Mouse (Mus musculus) spleen, postnatal 4 days (tissue): ENCODE measurements at regions not wholly inside any gene's neighbourhood (a gene's known extent, or its start where the extent isn't known, plus 50 kb on each side); places are given as distances from the start of the nearest gene placed in this dataset.

Experiments used
- DNase-seq, 2 experiments: peaks; one replicate each; pipeline ENCODE4 v3.0.0; 2022; ENCODE audit warnings: low spot score in 2 of 2

DNA sequence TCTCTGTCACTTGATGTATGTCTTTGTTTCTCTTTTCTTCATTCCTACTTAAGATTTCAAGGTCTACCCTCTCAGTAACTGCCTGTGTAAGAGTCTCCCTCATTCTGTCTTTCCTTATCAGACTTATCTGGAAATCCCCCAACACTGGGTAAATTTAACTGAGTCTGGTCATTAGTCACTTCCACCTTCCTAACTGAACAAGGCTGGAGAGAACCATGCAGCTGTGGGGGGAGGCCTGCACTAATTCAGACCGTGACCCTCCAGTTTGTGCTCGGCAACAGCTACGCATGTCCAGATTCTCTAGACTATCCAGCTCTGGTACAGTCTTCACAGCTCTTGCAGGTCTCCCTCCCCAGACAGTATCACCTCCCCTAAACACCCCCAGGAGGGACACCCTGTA lies 103.3 kb downstream of the Prox1 start:
- DNase-seq, result no peak

DNA sequence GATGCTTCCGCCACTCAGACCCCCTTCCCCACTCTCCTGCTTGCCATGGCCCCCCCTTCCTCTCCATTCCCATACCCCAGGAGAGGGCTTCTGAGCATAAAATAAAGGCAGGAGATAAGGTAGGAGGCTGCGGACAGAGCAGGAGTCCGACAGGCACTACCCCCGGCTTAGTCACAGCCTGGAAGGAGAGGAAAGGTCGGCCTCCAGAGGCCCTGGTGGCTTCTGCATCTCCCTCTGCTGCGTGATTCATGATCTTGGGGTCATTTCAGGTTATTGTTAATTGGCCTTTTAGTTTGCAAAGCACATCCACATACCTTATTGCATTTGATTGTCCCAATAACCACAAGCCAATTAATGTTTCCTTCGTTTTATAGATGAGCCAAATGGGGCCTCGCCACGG lies 104.1 kb downstream of the Prox1 start:
- DNase-seq, result no peak

DNA sequence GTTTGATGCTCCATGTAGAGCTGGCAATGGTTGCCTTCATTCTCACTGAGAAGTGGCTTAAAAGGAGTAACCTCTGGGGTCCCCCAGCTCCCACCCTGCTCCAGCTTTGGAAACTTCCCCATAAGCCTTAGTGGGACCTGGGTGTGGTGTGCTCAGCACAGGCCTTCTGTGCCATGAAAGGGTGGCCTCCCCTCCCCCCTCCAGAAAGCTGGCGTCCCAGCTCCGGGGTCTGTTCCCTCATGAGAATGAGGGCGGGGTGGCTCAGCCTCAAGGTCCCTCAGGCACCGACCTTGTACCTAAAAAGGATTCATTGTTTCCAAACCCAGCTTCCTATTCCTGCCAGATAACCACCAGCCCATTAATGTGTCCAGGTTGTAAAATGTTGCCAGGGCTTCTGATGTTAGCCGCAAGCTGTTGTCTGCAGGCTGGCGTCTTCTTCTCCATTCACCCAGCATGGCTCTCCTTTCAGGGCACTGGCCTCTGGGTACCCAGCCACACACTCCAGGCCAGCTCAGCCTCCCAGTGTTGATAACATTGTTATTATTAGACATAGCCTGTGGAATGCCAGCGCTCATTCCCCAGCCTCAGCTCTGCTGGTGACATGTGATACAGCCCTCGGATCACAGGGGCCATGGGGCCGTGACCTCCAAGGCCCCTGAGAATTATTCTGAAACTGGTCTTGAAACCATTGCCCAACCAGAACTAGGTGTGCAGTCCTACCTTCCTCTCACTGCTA lies 108.8 kb downstream of the Prox1 start:
- no peak for DNase-seq

DNA sequence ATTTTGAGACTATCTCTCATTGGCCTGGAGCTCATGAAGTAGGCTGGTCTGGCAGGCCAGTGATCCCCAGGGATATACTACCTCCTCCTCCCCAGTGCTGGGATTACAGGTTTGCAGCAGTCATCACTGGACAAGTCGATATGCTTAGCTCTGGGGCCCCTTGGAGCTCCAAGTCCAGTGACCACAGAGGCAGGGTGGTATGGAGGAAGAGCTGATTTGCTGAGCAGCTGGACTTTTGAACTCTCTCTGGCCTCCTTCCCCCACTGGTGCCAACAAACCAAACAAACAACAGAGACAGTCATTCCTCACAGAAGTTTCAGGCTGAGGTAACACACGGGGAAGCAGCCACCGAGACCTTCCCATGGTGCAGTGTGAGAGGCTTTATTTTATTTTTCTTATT lies 111.5 kb downstream of the Prox1 start:
- DNase-seq, result no peak

DNA sequence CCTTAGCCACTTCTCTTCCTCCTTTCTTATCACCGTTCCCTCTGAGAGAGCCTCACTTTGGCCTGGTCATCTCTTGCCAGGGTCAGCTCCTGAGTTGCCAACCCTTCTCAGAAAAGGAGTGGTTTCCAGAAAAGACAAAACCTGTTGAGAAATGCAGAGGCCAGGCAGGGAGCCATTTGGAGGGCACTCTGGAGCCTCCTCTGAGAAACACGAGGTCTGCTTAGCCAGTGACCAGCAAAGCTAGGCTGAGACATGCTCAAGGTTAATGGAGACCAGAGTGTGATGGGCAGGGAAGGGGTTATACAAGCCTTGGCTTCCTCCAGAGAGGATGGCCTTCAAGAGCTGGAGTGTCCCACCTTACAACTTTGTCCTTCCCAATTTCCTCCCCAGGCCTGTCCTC lies 113.6 kb downstream of the Prox1 start:
- DNase-seq, result no peak

DNA sequence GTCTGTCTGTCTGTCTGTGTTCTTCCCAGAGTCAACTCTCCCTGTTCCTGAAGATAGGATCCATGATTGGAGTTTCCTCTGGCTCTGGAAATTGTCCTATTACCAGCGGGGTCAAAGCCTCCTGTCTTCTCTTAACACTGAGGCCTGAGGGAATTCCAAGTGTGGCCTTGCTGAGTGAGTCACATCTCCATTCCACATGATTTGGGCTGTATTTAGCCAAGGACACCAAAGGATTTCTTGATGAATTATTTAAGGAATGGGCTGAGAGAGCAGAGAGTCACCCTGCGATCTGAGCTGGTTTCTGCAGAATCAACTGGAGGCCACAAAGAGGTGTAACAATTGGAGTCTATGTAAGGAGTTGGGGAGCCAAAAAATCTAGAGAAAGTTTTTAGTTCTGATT lies 118.6 kb downstream of the Prox1 start:
- no peak for DNase-seq

DNA sequence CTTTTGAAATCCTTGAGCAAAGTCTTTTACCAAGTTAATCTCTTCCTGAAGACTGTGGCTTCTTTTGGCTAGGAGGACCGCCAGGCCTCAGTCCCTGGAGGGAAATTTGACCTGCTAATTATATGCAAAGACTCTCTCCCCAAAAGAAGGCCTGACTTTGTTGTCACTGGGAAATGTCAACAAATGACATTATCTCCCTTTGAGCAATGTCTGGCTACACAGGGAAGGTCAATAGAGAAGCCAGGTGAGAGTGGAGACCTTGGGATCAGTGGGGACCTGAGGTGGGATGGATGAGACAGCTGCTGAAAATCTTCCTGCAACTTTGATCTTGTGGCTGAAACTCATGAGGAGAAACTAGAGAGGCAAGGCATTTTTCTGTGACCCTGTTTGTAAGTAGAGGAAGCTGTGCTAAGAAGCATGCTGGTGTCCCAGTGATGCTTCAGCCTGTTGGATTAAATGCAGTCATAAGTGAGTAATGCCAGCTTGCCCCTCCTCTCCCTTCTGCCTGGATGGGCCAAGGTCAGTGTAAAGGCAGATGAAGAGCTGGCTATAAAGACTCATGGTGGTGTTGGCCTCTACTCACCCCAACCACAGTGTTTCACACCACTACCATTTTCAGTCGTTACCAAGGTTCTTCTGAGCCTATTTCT lies 121.9 kb downstream of the Prox1 start:
- DNase-seq, result no peak

DNA sequence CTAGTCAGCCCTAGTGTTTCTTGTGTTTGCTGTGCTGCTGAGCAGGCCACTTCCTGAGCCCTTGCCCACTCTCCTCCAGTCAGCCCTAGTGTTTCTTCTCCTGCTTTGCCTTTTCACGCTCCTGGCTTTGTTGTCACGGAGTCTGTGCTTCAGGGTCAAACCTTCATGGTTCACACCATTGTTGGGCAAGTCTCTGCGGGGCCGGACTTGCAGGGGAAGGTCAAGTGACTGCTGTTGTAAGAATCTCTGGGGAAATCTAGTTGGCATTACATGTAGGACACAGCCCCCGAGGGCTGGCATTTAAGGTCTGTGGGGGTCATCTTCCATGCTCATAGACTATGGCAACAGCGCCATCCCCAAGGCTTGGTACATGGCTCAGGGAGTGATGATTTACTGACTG lies 123.3 kb downstream of the Prox1 start:
- DNase-seq, result no peak

DNA sequence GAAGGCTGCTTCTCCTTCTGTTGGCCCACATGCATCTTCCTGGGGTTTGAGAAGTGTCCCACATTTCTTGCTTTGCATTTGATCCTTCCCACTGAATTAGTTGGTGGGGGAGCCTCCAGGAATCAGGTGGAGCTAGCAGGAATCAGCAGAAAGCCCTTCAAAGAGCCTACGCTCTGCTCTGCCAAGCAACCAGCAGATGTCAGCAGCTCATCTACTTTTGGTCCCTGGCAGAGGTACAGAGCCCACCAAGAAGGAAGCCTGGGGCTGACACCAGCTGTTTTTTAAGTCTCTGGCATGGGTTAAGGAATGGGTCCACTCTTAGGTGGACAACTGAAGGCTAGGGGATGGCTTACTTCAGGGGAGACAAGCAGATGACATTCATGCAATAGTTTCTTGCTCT lies 123.6 kb upstream of the Smyd2 start:
- DNase-seq, result no peak

DNA sequence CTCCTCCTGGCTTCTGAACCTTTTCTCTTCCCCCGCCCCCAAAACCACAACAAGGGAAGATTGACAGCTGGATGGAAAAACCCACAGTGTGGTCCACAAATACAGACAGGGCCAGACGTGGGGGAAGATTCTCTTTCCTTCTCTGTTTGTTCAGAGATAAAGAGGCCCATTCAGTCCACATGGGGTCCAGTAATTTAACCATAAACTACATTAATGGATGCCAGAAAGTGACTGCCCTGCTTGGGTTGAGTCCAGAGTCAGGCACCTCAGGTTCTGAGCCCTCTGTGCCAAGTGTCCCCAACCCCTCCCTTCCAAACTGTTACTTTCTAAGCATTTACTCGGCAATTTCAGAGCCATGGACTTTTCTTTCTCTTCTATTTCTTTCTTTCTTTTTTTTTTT lies 121.9 kb upstream of the Smyd2 start:
- DNase-seq, result no peak

DNA sequence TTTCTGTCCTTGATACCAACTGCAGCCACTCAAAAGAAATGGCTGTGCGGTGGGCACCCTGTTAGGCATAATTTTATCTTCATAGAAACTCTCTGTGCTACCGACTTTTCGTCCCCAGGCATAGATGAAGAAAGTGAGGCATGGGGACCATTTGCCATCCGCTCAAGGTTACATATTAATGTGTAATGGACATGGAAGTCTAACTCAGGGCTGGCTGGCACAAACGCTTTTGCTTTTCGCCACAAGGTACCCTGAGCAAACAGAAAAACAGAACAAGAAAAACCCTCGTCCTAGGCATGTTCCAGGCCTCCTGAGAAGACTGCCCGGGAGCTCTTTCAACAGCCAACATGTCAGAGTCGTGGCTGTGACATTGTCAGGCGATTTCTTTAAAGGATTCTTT lies 121.0 kb upstream of the Smyd2 start:
- DNase-seq, result no peak

DNA sequence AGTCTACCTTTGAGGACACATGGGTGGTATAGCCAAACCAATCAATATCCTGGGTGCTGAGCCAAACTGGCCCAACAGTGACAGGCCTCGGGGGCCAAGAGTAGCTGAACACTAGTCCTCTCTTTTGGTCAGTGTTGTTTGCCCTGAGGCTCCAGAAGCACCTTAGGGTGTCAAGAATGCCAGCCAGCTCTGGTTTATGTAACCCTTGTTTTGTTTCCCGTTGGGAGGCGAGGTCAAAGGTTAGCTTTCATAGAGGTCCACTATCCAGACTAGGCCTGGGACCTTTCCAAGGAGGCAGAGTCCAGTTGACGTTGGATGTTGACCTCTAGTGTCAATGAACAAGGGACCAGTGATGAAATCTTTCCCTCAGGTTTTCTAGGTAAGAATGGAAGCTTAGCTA lies 120.0 kb upstream of the Smyd2 start:
- no peak for DNase-seq

DNA sequence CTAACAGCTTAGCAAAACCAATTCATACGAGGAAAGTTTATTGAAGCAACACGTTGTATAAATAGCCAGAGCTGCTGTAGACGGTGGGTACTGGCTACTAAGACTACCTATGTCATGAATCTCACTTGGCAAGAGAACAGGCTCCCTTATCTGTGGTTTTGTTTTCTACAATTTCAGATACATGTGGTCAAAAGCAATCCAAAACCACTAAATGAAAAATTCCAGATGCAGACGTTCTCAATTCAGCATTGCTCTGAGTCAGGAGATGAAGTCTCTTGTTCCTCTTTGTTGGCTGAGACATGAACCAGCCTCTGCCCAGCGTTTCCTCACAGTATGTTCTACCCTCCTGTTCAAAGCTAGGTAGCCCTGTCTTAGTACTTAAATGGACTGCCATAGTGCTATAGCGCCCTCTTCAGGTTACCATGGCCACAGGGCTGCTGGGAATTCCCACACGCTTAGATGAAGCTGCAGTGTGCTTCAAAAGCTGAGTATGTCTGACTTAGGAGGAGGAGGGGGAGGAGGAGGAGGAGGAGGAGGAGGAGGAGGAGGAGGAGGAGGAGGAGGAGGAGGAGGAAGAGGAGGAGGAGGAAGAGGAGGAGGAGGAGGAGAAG lies 119.0 kb upstream of the Smyd2 start:
- no peak for DNase-seq

DNA sequence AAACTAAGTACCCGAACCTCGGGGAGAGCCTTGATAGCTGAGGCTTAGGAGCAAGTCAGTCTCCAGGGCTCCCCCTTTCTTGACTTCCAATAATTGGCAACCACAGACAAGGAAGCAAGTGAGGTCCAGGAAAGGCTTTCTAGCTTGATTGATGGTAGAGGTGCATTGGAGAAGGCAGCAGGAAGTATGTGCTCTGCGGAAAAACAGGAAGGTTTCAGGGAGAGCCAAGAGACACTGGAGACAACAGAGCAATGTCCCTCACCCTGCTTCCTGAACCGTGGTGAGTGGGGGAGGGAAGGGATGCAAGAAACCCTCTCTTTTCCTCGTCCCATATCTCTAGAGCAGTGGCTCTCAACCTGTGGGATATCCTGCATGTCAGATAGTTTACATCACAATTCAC lies 115.9 kb upstream of the Smyd2 start:
- no peak for DNase-seq

DNA sequence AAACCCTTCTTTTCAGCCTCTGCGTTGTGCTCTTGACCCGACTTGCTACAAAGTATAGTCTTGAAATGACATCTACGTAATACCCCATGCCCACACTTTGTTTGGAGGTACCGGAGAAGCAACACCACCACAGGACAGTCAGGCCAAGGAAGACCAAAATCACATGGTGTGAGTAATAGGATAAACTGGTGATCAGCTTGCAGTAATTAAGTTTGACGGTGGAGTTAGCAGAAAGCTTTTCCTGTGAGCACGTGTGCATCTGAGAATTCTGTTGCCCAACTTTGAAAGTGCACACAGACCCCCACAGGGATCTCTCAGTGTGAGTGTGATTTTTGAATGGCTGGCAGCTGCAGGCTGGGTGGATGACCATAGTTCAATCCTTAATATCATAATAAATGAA lies 114.6 kb upstream of the Smyd2 start:
- DNase-seq, result no peak

DNA sequence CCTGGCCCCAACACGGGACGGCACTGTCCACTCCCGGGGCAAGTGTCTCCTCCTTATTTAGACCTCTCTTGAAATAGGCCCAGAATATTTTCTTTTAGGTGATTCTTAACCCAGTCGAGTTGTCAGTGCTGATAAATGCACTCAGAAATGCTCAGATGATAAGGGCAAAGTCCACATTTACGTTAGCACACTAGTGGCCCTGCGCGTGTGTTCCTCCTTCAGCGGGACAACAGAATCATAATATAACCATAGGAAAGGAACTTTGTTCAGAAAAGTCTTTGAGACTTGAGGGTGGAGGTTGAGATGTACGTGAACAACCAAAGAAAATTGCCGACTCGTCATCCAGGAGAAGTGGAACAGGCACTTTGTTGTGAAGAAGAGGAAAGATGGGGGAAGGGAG lies 113.8 kb upstream of the Smyd2 start:
- no peak for DNase-seq

DNA sequence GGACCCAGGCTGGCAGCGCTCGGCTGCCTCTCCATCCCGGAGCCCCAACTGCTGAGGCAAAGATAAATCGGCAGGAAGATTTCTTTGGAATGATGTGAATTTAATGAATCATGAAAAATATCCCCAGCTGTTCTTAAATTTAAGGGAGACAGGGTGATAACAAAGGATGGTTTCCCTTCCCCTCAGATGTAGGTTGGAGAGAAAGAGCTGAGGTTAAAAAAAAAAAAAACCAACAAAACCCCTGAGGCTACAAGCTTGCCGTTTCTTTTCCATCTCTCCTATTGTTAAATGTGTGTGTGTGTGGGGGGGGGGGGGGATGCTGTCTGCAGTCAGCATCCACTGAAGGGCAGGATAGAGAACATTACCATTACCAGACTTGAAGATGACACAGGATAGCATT lies 111.9 kb upstream of the Smyd2 start:
- DNase-seq, result no peak

DNA sequence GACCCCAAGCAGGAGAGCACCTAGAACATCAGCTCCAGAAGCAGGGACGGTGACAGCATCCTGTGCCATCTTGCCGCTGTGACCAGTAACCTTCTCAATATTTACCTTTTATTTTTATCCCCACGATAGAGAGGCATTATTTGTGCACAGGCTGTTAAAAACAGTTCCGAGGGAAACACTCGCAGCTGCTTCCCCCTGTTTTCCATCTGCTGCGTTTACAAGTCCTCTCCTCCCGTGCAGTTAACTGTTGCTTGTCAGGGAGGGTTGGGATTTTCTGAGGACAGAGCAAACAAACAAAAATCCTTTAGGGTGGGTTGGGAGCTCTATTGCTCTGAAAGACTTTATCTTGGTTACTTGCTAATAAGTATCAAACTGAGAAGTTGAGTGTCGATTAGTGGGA lies 105.4 kb upstream of the Smyd2 start:
- no peak for DNase-seq

DNA sequence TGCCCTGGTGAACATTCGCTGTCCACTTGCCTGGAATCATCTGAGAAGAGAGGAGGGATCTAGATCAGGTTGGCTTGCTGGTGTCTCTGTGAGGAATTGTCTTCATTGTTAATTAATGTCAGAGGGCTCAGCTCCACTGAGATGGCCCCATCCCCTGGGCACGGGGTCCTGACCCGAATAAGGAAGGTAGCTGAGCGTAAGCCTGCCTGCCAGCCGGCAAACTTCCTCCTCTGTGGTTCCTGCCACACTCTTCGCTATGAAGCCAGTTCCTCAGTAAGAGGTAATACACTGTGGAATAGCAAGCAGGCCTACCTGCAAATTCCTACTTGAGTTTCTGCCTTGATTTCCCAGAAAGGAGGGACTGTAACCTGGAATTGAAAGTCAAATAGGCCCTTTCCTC lies 87.3 kb upstream of the Smyd2 start:
- no peak for DNase-seq

DNA sequence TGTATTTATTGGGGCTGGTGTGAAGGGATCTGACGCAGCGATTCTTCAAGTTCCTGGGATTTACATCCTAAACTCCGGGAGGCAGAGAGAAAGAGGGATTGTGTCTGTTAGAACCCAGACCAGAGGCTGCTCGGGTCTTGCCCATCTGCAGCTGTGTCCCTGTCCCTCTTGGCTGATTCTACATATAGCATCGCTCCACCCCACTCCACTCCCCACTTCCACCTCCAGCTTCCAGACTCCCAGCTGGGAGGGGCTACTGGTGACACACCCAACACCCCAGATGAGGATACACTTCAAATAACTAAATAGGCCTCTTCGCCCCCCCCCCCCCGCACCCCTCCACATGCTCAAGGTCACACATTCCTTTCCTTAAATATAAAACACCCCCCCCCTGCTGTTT lies 85.1 kb upstream of the Smyd2 start:
- no peak for DNase-seq

DNA sequence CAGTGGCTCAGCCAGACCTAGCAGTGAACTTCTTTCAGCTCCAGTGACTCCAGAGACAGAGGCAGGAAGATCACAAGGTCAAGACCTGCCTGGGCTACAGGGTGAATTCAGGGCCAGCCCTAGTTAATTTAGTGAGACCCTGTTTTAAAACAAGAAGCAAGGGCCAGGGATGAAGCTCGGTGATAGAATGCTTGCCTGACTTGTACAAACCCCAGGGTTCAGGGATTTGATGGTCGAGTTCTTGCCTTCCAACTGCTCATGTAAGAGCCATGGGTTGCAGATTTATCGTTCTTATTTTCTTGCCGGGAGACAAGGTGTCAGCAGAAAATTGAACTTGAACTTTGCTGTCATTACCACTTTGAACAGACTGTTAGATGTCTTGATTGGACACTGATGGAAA lies 78.9 kb upstream of the Smyd2 start:
- no peak for DNase-seq

DNA sequence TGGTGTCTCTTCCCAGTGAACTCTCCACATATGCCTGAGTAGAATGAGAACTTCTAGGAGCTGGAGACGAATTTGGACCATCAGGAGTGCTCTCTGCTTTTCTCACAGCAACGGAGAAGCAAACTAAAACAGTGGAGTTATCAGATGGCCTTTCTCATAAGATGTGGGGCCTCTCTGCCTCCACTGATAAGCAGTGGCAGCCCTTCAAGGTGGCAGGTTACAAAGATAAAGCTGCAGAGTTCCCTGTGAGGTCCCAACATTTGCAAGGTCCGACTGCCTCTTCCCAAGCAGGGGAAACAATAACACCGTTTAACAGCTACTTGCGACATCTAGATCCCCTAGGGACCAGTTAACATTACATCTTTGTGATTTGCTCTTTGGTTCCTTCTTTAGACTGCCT lies 71.5 kb upstream of the Smyd2 start:
- no peak for DNase-seq

DNA sequence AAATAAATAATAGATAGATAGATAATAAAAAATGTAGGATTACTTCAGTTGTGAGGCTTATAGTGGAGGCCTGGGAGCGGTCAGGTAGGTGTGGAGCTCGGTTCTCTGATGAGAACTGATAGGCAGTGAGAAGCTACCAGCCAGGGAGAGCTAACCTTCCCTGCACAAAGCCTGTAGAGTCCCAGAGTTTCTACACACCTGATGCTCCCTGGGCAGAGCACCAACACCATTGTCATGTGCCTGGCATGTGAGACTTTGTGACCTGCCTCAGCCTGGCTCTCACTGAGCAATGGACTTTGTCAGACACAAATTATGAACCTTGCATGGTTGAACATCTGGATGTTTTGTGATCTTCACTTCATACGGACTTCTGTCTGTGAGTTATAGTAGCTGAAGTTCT lies 71.1 kb upstream of the Smyd2 start:
- DNase-seq, result no peak

DNA sequence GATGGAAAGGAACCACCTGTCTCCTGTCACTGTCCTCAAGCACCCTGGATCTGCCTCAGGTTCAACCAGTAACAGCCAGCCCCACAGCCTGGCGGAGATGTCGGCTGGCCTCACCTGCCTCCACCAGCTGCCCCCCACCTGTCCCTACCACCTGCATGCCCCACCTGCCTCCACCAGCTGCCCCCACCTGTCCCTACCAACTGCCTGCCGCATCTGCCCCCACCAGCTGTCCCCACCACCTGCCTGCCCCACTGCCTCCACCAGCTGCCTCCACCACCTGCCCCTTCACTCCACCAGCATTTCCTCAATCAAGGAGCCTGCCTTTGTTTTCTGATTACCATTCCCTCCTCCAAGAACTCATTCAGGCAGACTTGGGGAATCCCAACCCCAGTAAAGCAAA lies 68.9 kb upstream of the Smyd2 start:
- DNase-seq, result no peak
